Mouse (Mus musculus) kidney, adult 2 months (tissue): ENCODE data around the gene Gpc5.

Experiments used
- CTCF ChIP-seq: fragments of 200-500 bp; conservative IDR thresholded peaks from 2 replicates; pipeline ENCODE4 v1.5.1; 2011; ENCODE audit warnings: low read depth, mild to moderate bottlenecking, control low read depth, low read length, moderate library complexity, mixed read lengths; ENCODE audit not compliant: insufficient read depth, insufficient read length
- POLR2A ChIP-seq: fragments of 200-500 bp; IDR thresholded peaks from one replicate; pipeline ENCODE4 v1.6.1; 2011; ENCODE audit warnings: low read depth, low read length, control low read depth

- TF ChIP-seq CTCF: no peak
- no peak for TF ChIP-seq POLR2A
These were observed 320.8 kb downstream of the Gpc5 start for GRCm38 (mm10) chr14:115412821-115413220.
